Mouse (Mus musculus) ES-E14 (cell line): ENCODE data around the gene R3hdm2.

Experiments used
- CHD2 ChIP-seq: IDR thresholded peaks from 2 replicates; pipeline ENCODE4 v1.6.1; 2014; ENCODE audit warnings: mild to moderate bottlenecking, low read depth, low read length, inconsistent platforms
- HCFC1 ChIP-seq: IDR thresholded peaks from 2 replicates; pipeline ENCODE4 v1.6.1; 2012; ENCODE audit warnings: low read length, inconsistent platforms, borderline replicate concordance; ENCODE audit not compliant: insufficient read depth
- ZC3H11A ChIP-seq: IDR thresholded peaks from 2 replicates; pipeline ENCODE4 v1.6.1; 2012; ENCODE audit warnings: low read depth, mild to moderate bottlenecking, inconsistent platforms, low read length, borderline replicate concordance

DNA sequence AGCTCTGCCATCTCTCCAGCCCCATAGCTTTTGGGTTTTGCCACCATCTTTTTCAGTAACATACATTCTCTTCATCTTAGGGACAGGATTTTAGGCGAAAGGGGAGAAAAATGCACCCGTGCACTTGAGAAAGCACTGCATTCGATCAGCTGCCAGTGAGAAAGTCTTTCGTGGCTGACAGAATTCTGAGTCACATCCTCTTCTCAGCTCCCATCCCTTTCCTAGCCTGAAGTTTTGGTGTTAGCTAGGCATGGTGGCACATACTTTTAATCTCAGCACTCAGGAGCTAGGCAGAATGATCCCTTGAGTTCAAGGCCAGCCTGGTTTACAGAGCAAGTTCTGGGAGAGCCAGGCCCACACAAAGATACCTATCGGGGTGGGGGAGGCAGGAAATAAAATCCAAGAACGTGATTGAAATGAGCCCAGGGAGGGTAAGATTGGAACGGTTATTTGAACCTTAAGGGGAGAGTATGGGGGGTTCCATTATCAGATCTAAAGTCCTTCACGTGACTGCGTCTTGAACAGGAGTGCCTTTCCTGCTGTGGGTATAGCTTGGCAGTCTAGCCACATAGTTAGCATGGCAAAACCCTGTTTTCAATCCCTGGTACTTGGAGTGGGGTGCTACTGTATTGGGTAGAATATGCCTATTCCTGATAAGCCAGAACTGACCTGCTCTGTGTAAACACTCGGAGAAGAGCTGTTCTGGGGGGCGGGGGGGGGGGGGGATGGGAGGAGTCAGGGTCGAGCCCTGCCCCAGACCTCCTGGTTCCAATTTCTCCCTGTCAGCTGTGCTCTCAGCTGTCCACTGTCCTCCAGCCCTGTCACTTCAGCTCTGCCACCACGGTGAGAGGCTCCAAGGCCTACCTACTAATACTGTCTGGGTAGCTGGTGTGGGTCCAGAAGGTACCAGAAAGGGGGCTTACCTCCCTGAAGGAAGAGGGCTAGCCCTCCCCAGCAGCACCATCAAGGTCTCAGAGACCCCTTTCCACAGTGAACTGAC is 121.1 kb downstream of the R3hdm2 start, which contains the start of gene Stac3:
- TF ChIP-seq CHD2 = no peak
- TF ChIP-seq HCFC1 = no peak
- TF ChIP-seq ZC3H11A = no peak
